Mouse (Mus musculus) myocyte (in vitro differentiated cells): ENCODE results near the gene Arid1b. TPM values are rescaled to one million over a fixed set of nuclear protein-coding genes. Genes with fewer than 3 reads are reported as not detected.

Experiments used
- H3K27me3 ChIP-seq: one replicate; pipeline ENCODE4 v1.6.1; 2011; ENCODE audit not compliant: control insufficient read depth, insufficient read depth, insufficient read length
- H3K36me3 ChIP-seq: one replicate; pipeline ENCODE4 v1.6.1; 2011; ENCODE audit not compliant: control insufficient read depth, insufficient read depth
- H3K4me2 ChIP-seq: one replicate; pipeline ENCODE4 v1.6.1; 2011; ENCODE audit warnings: low read depth, control low read depth
- H3K4me3 ChIP-seq: one replicate; pipeline ENCODE4 v1.5.1; 2011; ENCODE audit warnings: mild to moderate bottlenecking, control low read depth, moderate library complexity
- H3K79me2 ChIP-seq: one replicate; pipeline ENCODE4 v1.6.1; 2011; ENCODE audit not compliant: control insufficient read depth, insufficient read depth
- H3ac ChIP-seq: one replicate; pipeline ENCODE4 v1.6.1; 2011; ENCODE audit not compliant: control insufficient read depth, insufficient read length
- CEBPB ChIP-seq: IDR thresholded peaks from 2 replicates; pipeline ENCODE4 v1.6.1; 2011; ENCODE audit warnings: mild to moderate bottlenecking, moderate library complexity; ENCODE audit not compliant: poor library complexity, insufficient read depth, severe bottlenecking
- E2F4 ChIP-seq: IDR thresholded peaks from one replicate; pipeline ENCODE4 v1.6.1; 2011; ENCODE audit warnings: mild to moderate bottlenecking, control low read depth, moderate library complexity; ENCODE audit not compliant: insufficient read depth
- MAX ChIP-seq: IDR thresholded peaks from one replicate; pipeline ENCODE4 v1.6.1; 2011; ENCODE audit warnings: low read depth, mild to moderate bottlenecking, control low read depth
- MYOD1 ChIP-seq, 3 experiments: IDR thresholded peaks; one replicate each; pipeline ENCODE4 v1.6.1; 2011; ENCODE audit warnings: control low read depth in 2 of 3, low read depth in 2 of 3, mild to moderate bottlenecking in 2 of 3, moderate library complexity in 1 of 3; ENCODE audit not compliant: insufficient read length in 2 of 3, control insufficient read depth in 1 of 3
- MYOG ChIP-seq, 3 experiments: IDR thresholded peaks; one replicate each; pipeline ENCODE4 v1.6.1; 2011; ENCODE audit warnings: control low read depth in 2 of 3, low read depth in 2 of 3, mild to moderate bottlenecking in 2 of 3; ENCODE audit not compliant: insufficient read length in 2 of 3, control insufficient read depth in 1 of 3, insufficient read depth in 1 of 3
- POLR2A ChIP-seq: IDR thresholded peaks from one replicate; pipeline ENCODE4 v1.6.1; 2011; ENCODE audit warnings: low read depth, mild to moderate bottlenecking, control low read depth, moderate library complexity; ENCODE audit not compliant: insufficient read length
- POLR2AphosphoS2 ChIP-seq: IDR thresholded peaks from one replicate; pipeline ENCODE4 v1.6.1; 2011; ENCODE audit warnings: low read depth, control low read depth; ENCODE audit not compliant: insufficient read length
- REST ChIP-seq: IDR thresholded peaks from one replicate; pipeline ENCODE4 v1.6.1; 2011; ENCODE audit warnings: mild to moderate bottlenecking, control low read depth, moderate library complexity; ENCODE audit not compliant: insufficient read depth, insufficient read length
- SRF ChIP-seq: IDR thresholded peaks from one replicate; pipeline ENCODE4 v1.6.1; 2011; ENCODE audit warnings: low read depth; ENCODE audit not compliant: control insufficient read depth, insufficient read length
- TCF12 ChIP-seq: IDR thresholded peaks from one replicate; pipeline ENCODE4 v1.6.1; 2011; ENCODE audit warnings: mild to moderate bottlenecking, control low read depth; ENCODE audit not compliant: poor library complexity, insufficient read depth, severe bottlenecking
- TCF3 ChIP-seq: IDR thresholded peaks from one replicate; pipeline ENCODE4 v1.6.1; 2011; ENCODE audit warnings: low read depth, control low read depth; ENCODE audit not compliant: insufficient read length
- USF1 ChIP-seq: IDR thresholded peaks from one replicate; pipeline ENCODE4 v1.6.1; 2011; ENCODE audit warnings: low read depth, mild to moderate bottlenecking, control low read depth, moderate library complexity
- polyA plus RNA-seq: library from polyadenylated mRNA; unstranded; fragments of >200 nt; fragmentation: generic; extraction: Trizol; gene quantifications from one replicate; pipeline ENCODE4 v1.2.1, GENCODE M21; 2012; ENCODE audit warnings: missing spikeins

The Arid1b gene
- polyA plus RNA-seq, 1 experiment: 10.9 TPM

GRCm38 (mm10) chr17:4968035-4968434 is 26.1 kb upstream of the Arid1b start:
- Histone ChIP-seq H3ac (no peak overlapping the region), H3K27me3 (peaks cover 6% of the 10 kb centered on the region), H3K36me3 (no peaks in the 10 kb centered on the region), H3K79me2 (no peaks in the 10 kb centered on the region), H3K4me3 (no peak overlapping the region), H3K4me2 (no peak overlapping the region)
- no peak for TF ChIP-seq POLR2A
- TF ChIP-seq SRF: no peak
- TF ChIP-seq MYOD1 (IDR thresholded peaks at IDR 0.05; ENCODE audit: control insufficient read depth in 1 of 3, insufficient read length in 2 of 3, low read depth in 2 of 3): no peak
- no peak for TF ChIP-seq MYOG (IDR thresholded peaks at IDR 0.05; ENCODE audit: control insufficient read depth in 1 of 3, insufficient read depth in 1 of 3, insufficient read length in 2 of 3, low read depth in 2 of 3)
- TF ChIP-seq REST: no peak
- no peak for TF ChIP-seq CEBPB
- no peak for TF ChIP-seq E2F4
- TF ChIP-seq USF1: no peak
- TF ChIP-seq TCF3: no peak

GRCm38 (mm10) chr17:4968878-4969277 is 25.3 kb upstream of the Arid1b start:
- Histone ChIP-seq H3K4me2 (no peak overlapping the region), H3K27me3 (peaks cover 9% of the 10 kb centered on the region), H3K36me3 (no peaks in the 10 kb centered on the region), H3K79me2 (no peaks in the 10 kb centered on the region), H3K4me3 (no peak overlapping the region), H3ac (no peak overlapping the region)
- TF ChIP-seq MAX (no peak), POLR2AphosphoS2 (no peak), REST (no peak), TCF12 (no peak), SRF (no peak), USF1 (no peak), POLR2A (no peak), TCF3 (no peak), E2F4 (no peak)

- TF ChIP-seq TCF12: no peak
- H3K4me3 ChIP-seq: no peak overlapping the region
- H3K79me2 ChIP-seq: no peaks in the 10 kb centered on the region
- H3K4me2 ChIP-seq: no peak overlapping the region
- no peak overlapping the region for H3ac ChIP-seq
- no peaks in the 10 kb centered on the region for H3K36me3 ChIP-seq
- peaks cover 14% of the 10 kb centered on the region for H3K27me3 ChIP-seq
Measured at GRCm38 (mm10) chr17:4972261-4972660, 21.9 kb upstream of the Arid1b start.

- TF ChIP-seq MAX (no peak), CEBPB (no peak)
- Histone ChIP-seq H3K27me3 (peaks cover 21% of the 10 kb centered on the region), H3K79me2 (no peaks in the 10 kb centered on the region), H3K36me3 (no peaks in the 10 kb centered on the region), H3K4me2 (no peak overlapping the region), H3K4me3 (no peak overlapping the region), H3ac (no peak overlapping the region)
Measured at GRCm38 (mm10) chr17:4974736-4975135, 19.4 kb upstream of the Arid1b start.

GRCm38 (mm10) chr17:4980151-4980550 is 14.0 kb upstream of the Arid1b start:
- no peak for TF ChIP-seq SRF
- TF ChIP-seq E2F4: no peak
- no peak for TF ChIP-seq CEBPB
- no peak for TF ChIP-seq MAX
- TF ChIP-seq TCF12: no peak
- TF ChIP-seq REST: no peak
- TF ChIP-seq MYOG (IDR thresholded peaks at IDR 0.05; ENCODE audit: control insufficient read depth in 1 of 3, insufficient read depth in 1 of 3, insufficient read length in 2 of 3, low read depth in 2 of 3): no peak
- no peak for TF ChIP-seq POLR2A
- no peak for TF ChIP-seq MYOD1 (IDR thresholded peaks at IDR 0.05; ENCODE audit: control insufficient read depth in 1 of 3, insufficient read length in 2 of 3, low read depth in 2 of 3)
- TF ChIP-seq USF1: no peak
- TF ChIP-seq TCF3: no peak
- no peak overlapping the region for H3K4me2 ChIP-seq
- H3K27me3 ChIP-seq: peaks cover 17% of the 10 kb centered on the region
- no peaks in the 10 kb centered on the region for H3K36me3 ChIP-seq
- no peak overlapping the region for H3K4me3 ChIP-seq
- H3K79me2 ChIP-seq: no peaks in the 10 kb centered on the region
- no peak overlapping the region for H3ac ChIP-seq

GRCm38 (mm10) chr17:4982819-4983218 is 11.3 kb upstream of the Arid1b start:
- H3K4me3 ChIP-seq: no peak overlapping the region
- no peak overlapping the region for H3ac ChIP-seq
- peaks cover 12% of the 10 kb centered on the region for H3K27me3 ChIP-seq
- no peaks in the 10 kb centered on the region for H3K79me2 ChIP-seq
- TF ChIP-seq REST (no peak), USF1 (no peak), POLR2AphosphoS2 (no peak), MYOG (IDR thresholded peaks at IDR 0.05; ENCODE audit: control insufficient read depth in 1 of 3, insufficient read depth in 1 of 3, insufficient read length in 2 of 3, low read depth in 2 of 3) (no peak), MAX (no peak), POLR2A (no peak), TCF12 (no peak)
- no peak overlapping the region for H3K4me2 ChIP-seq
- H3K36me3 ChIP-seq: no peaks in the 10 kb centered on the region
